Mouse (Mus musculus): ENCODE results near the gene Ferd3l.

Ferd3l gene

DNA sequence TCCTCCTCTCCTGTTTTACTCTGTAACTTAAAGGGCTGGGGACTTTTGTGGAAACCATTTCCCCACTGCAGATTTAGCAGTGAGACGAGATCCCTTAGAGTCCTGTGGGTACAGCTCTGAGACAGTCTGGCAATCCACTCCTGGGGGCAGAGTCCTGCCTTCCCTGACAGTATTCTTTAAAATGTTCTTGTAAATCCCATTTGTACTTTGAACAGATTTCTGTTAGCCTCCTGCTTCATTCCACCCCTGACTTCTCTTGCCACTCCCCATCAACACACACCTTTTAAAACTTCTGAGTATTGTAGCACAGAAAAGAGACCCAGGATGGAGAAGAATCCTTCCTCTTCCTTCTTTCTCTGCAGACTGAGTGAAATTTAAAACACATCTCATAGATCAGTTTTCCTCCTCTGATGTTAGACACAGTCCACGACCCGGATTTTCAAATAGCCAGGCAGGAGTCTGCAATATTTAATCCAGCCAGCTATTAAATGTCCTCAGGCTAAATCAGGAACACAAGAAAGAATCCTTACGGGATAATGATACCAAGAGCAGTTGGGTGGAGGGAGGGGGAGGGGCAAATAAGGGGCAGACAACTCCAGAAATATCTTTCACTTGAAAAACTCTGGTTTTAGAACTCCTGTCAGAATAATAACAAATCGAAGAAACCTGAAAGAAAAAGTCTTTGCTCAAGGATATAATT is 37.6 kb downstream of the Ferd3l start:
- DNase-seq (ENCODE audit: low spot score): no peak

- no peak for DNase-seq (ENCODE audit: low spot score)
Observed at GRCm38 (mm10) chr12:33966490-33967415, 38.5 kb downstream of the Ferd3l start.

- no peak for DNase-seq (ENCODE audit: low spot score)
Observed at GRCm38 (mm10) chr12:33967514-33967913, 39.3 kb downstream of the Ferd3l start.

- no peak for DNase-seq (ENCODE audit: low spot score)
Observed at GRCm38 (mm10) chr12:33968041-33968897, 40.0 kb downstream of the Ferd3l start.

DNA sequence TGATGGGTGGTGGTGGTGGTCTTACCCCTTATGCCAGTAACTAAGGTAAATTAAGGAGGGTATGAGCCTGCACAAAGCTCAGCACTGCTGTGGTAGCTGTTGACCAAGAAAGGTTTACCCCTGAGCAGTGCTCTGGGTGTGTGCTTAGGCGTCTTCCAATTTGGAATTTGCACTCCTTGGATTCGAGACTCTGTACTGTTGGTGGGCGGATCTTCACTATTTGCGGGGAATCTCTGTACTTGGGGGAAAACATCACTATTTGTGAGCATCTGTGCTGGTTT is 40.6 kb downstream of the Ferd3l start:
- DNase-seq (ENCODE audit: low spot score): no peak

All from ovary, postnatal 10 days (tissue).